Mouse (Mus musculus) frontal cortex, postnatal 14 days (tissue): ENCODE data around the gene 1700008O03Rik.

Source experiments
- DNase-seq, 2 experiments: peaks; one replicate each; pipeline ENCODE4 v3.0.0; 2022; ENCODE audit warnings: low spot score in 2 of 2

1700008O03Rik gene

GRCm38 (mm10) chr7:44385720-44386119 lies at the start of gene 1700008O03Rik:
Gene 1700008O03Rik (minus strand): TSS chr7:44385820.
- DNase-seq: no peak

DNA sequence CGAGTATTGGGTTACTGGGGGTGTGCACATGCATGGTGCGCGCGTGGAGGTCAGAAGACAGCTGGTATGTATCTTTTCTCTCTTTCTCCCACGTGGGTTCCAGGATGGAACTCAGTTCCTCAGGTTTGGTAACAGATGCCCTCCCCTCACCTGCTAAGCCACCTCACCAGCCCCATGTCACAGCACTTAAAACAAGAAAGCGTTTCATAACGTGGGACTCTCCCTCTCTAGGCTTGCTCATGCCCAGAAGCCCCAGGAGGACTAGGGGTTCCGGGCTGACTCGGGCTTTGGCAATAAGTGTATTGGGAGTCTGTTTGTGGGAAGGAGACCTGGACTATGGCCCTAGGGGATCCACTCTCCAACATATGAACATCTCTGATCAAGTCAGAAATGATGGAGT lies 48.5 kb upstream of the 1700008O03Rik start:
- DNase-seq: no peak

DNA sequence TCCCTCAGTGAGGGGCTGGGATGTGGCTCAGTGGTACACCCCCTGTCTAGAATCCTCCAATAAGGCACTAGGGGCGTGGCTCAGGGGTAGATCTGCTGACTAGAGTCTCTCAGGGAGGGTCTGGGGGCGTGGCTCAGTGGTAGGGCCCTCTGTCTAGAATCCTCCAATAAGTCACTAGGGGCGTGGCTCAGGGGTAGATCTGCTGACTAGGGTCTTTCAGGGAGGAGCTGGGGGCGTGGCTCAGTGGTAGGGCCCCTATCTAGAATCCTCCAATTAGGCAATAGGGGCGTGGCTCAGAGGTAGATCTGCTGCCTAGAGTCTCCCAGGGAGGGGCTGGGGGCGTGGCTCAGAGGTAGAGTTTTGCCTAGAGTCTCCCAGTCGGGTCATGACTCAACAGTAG lies 47.8 kb upstream of the 1700008O03Rik start:
- DNase-seq: no peak

GRCm38 (mm10) chr7:44432550-44432949 lies 46.9 kb upstream of the 1700008O03Rik start:
- no peak for DNase-seq

DNA sequence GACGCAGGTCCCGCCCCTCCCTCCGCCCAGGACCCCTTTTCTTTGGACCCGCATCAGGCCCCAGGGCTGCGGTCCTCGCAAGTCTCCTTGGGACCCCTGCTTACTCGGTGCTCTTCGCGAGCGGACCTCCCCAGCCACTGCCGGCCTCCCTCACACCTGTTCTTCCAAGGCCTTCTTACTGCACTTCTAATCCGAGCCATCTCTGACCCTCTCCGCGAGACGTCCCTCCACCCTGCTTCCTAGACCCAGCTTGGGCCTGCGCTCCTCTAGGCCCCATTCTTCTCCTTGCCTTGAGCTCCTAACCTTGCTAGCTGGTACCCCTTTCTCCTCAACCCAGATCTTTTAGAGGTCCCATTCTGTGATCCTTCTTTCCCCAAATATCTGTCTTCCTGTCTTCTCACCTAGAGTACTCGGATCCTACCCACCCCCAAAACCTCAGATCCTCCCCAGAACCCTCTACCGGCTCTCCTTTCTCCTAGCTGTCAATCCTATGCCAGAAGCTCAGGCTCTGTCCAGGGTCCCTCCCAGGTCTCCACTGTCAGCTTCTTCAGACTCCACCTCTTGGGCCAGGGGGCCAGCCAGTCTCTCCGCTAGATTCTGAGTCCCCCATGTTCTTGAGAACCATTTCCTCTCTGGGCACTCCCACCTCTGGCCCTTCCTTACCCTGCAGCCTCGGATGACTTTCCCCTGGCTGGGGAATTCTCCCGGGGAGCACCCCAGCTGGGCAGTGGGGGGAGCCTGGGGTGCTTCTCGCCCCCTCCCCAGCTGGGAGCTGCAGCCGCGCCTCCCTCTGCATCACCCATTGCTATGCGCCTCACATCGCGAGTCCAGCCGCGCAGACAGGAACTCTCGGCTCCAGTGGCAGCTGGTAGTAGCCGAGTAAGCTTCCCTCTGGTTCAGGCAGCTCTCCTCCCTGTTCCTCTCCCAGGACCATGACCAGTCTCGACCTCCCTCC lies 44.2 kb upstream of the 1700008O03Rik start:
- peak; percentile 58 to 60 for DNase-seq

- DNase-seq: peak; percentile 75 to 76
Observed at GRCm38 (mm10) chr7:44428968-44429521, 43.4 kb upstream of the 1700008O03Rik start, which contains the start of gene Lrrc4b. Gene Lrrc4b (plus strand): TSS chr7:44429018.

- no peak for DNase-seq
Observed at GRCm38 (mm10) chr7:44428171-44428950, 42.7 kb upstream of the 1700008O03Rik start.

GRCm38 (mm10) chr7:44427666-44428065 lies 42.0 kb upstream of the 1700008O03Rik start:
- DNase-seq: no peak

GRCm38 (mm10) chr7:44413307-44413706 lies 27.7 kb upstream of the 1700008O03Rik start:
- no peak for DNase-seq

GRCm38 (mm10) chr7:44411144-44411543 lies 25.5 kb upstream of the 1700008O03Rik start:
- DNase-seq: no peak

GRCm38 (mm10) chr7:44406015-44406355 lies 20.4 kb upstream of the 1700008O03Rik start:
- DNase-seq: no peak

GRCm38 (mm10) chr7:44405346-44406014 lies 19.9 kb upstream of the 1700008O03Rik start:
- peak; percentile 91 to 95 for DNase-seq

GRCm38 (mm10) chr7:44401673-44402072 lies 16.1 kb upstream of the 1700008O03Rik start:
- DNase-seq: no peak

GRCm38 (mm10) chr7:44398570-44398969 lies 12.9 kb upstream of the 1700008O03Rik start:
- DNase-seq: peak in 1 of 2 experiments; percentile 38

GRCm38 (mm10) chr7:44393284-44393683 lies 7.7 kb upstream of the 1700008O03Rik start:
- DNase-seq: no peak

GRCm38 (mm10) chr7:44392341-44392740 lies 6.7 kb upstream of the 1700008O03Rik start:
- DNase-seq: no peak

GRCm38 (mm10) chr7:44391831-44392230 lies 6.2 kb upstream of the 1700008O03Rik start:
- no peak for DNase-seq

DNA sequence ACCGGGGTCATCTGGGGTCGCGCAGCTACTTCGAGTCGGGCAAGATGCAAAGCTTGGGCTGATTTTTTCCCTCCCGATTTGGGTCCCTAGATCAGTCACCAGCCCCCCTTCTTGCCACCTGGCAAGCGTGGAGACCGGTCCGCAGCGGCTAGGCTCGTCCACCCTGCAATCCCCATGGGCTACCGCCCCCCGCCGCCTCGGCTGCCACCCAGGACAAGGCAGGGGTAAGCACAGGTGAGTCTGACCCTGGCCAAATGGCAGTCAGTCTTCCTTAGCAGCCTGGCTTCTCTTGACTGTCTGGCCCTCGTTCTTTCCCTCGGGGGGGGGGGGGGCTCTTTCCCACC lies 932 bp downstream of the 1700008O03Rik start:
- no peak for DNase-seq

GRCm38 (mm10) chr7:44383980-44384715 lies 1.5 kb downstream of the 1700008O03Rik start, which contains the start of gene Syt3:
Gene Syt3 (plus strand): TSS chr7:44384102.
- DNase-seq: peak; percentile 68 to 77

GRCm38 (mm10) chr7:44382541-44382940 lies 3.1 kb downstream of the 1700008O03Rik start:
- DNase-seq: peak; percentile 74 to 83

- peak in 1 of 2 experiments; percentile 37 for DNase-seq
Observed at GRCm38 (mm10) chr7:44378290-44378689, 7.3 kb downstream of the 1700008O03Rik start.
